Mouse (Mus musculus): ENCODE measurements around the gene Brpf3. TPM values are rescaled to one million over a fixed set of nuclear protein-coding genes. Genes with fewer than 3 reads are reported as not detected.

The Brpf3 gene
- total RNA-seq, 1 experiment from 2014 or later, result 6.7 TPM

DNA sequence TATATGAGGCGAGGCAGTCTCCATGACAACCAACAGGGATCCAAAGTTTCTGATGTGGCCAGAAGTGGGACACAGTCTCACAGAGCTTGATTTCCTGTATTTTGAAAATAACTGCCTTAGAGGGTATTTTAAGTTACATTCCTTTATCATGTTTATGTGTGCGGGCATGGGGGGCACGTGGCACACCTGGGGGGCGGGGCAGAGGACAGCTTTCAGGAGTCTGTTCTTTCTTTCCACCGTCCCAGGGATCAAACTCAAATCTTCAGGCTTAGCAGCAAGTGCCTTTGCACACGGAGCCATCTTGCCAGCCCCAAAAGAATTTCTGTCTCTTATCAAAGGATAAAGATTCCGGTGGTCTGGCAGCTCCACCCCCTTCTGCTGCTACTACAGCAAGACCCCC, 63.0 kb downstream of the Brpf3 start:
- no peak for ATAC-seq (replicated peaks; ENCODE audit: insufficient number of reproducible peaks, low FRiP score, low TSS enrichment, poor library complexity, severe bottlenecking)

DNA sequence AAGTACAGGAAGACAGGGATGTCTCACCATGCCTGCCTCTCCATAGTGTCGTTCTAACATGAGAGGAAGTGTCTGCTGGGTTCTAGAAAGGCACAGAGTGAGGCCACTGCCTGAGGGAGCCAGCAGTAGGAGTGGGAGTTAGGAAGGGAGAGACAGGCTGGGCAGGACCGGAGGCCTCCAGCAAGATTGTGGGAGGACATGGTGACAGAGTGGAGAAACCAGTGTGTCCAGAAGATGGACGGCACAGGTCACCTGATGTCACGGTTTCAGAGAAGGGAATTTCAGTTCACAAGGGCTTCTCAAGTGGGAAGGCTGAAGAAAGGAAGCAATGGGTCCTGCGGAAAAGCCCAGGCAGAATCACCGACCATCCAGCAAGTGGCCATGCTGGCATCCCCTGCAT, 63.6 kb downstream of the Brpf3 start:
- no peak for ATAC-seq (replicated peaks; ENCODE audit: insufficient number of reproducible peaks, low FRiP score, low TSS enrichment, poor library complexity, severe bottlenecking)

- ATAC-seq (replicated peaks; ENCODE audit: insufficient number of reproducible peaks, low FRiP score, low TSS enrichment, poor library complexity, severe bottlenecking), result no peak
These were observed 66.0 kb downstream of the Brpf3 start for GRCm38 (mm10) chr17:28866921-28867320.

DNA sequence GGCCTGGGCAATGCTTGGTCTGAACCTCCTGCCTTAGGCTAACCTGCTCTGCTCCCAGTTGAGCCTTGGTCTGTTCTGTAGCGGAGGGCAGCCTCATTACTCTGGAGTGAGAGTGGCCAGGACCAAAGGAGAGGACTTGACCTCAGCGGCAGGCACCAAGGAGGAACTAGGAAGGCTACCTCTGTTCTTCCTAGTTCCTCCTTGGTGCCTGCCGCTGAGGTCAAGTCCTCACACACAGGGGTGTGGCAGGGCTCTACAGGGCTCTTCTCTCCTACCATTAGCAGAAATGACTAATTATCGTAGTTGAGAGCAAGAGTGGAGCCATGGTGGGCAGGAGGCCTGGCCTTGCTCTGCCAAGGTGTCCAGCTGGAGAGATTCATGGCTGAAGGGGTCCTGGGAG, 66.5 kb downstream of the Brpf3 start:
- ATAC-seq (replicated peaks; ENCODE audit: insufficient number of reproducible peaks, low FRiP score, low TSS enrichment, poor library complexity, severe bottlenecking), result peak; percentile 62; the same call in 1 of the 2 replicates

DNA sequence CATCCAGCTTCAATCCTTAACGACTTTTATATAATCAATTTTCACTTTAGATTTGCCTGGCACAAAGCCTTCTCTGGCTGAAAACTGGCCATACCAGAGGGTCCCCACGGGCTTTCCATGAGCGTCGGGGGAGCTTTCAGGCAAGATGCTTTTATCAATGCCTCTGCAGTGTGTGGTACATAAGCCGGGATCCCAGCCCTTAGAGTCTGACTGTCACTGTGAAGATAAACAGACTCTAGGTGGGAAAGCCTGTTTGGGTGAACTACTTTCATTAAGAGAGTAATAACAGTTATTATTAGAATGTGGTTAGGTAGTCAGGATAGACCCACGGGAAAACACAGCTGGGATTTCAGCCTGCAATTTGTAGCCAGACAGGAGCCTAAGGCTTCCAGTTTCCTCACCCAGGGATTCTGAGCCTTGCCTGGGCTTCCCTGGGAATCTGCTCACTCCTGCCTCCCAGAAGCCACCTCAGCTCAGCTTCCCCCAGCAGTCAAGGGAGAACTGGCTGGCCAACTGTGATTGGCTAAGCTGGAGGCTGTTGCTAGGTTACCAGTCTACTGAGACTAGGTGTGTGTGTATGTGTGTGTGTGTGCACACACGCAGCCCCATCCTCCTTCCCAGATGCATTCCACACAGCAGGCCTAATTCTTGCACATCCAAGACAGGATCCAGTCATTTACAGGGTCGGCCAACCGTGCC, 68.7 kb downstream of the Brpf3 start:
- no peak for ATAC-seq (replicated peaks; ENCODE audit: insufficient number of reproducible peaks, low FRiP score, low TSS enrichment, poor library complexity, severe bottlenecking)

GRCm38 (mm10) chr17:28870435-28870834, 69.5 kb downstream of the Brpf3 start:
- ATAC-seq (replicated peaks; ENCODE audit: insufficient number of reproducible peaks, low FRiP score, low TSS enrichment, poor library complexity, severe bottlenecking), result no peak

DNA sequence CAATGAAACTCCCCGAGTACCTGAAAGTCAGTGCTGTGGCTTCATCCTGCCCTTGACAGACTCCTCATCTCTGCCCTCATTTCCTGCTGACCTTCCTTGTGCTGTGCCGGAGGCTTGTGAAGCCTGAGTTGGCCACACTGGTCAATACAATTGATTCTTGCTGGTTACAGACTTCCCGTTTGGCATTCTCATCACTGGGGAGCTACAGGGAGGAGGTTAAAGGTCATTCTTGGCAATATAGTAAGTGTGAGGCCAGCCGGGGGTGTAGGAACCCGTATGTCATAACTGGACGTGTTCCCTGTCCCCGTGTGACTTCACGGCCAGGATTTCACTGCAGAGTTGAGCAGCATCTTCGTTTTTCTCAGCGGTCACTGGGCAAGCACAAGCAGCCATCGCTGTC, 70.9 kb downstream of the Brpf3 start:
- no peak for ATAC-seq (replicated peaks; ENCODE audit: insufficient number of reproducible peaks, low FRiP score, low TSS enrichment, poor library complexity, severe bottlenecking)

DNA sequence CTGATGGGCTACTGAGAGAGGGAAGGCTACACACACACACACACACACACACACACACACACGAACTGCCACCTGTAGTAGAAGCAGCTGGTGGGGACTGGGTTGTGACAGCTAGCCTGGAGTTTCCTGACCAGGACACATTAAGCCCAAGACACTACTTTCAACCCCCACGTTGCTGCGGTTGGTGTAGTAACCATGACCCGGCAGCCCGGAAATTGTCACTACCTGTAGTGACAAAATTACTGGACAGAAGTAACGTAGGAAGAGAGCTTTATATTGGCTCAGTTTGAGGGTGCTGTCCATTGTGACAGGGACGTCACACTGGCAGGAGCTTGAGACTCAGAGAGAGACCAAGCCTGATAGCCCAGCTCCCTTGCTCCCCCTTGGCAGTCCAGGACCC, 71.4 kb downstream of the Brpf3 start:
- ATAC-seq (replicated peaks; ENCODE audit: insufficient number of reproducible peaks, low FRiP score, low TSS enrichment, poor library complexity, severe bottlenecking), result no peak

GRCm38 (mm10) chr17:28874216-28874615, 73.3 kb downstream of the Brpf3 start:
- no peak for ATAC-seq (replicated peaks; ENCODE audit: insufficient number of reproducible peaks, low FRiP score, low TSS enrichment, poor library complexity, severe bottlenecking)

DNA sequence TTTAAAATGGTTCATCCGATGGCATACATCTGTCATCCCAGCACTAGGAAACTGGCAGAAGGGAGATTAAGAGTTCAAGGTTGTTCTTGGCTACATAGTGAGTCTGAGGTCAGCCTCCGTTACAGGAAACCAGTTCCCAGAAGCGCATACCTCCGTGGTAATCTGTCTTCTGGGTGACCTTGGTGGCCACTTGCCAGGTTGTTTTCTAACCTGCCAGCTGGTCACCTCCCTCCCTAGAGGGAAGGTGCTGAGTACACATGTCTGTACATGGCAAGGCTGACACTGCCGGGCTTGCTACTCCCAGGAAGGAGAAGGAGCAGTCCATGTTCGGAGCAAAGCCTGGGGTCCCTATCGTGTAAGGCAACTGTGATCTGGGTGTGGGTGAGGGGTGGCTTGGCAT, 73.9 kb downstream of the Brpf3 start:
- no peak for ATAC-seq (replicated peaks; ENCODE audit: insufficient number of reproducible peaks, low FRiP score, low TSS enrichment, poor library complexity, severe bottlenecking)

DNA sequence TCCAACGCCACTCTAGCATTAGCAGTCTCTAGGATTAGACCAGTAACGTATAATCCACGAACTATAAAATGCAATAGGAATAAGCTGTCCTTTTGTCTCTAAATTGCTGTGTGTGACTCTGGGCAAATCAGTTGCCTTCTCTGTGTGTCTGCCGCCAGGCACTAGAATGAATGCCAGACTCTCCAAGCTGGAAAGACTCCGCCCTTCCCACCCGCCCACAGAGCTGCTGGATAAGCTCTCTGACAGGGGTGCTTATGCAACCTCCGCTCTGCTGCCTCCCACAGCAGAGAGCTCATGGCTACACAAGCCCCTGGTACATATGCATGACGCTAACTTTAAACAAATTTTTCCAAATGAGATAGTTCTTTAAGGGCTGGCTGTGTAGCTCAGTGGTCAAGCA, 74.4 kb downstream of the Brpf3 start:
- ATAC-seq (replicated peaks; ENCODE audit: insufficient number of reproducible peaks, low FRiP score, low TSS enrichment, poor library complexity, severe bottlenecking), result no peak

DNA sequence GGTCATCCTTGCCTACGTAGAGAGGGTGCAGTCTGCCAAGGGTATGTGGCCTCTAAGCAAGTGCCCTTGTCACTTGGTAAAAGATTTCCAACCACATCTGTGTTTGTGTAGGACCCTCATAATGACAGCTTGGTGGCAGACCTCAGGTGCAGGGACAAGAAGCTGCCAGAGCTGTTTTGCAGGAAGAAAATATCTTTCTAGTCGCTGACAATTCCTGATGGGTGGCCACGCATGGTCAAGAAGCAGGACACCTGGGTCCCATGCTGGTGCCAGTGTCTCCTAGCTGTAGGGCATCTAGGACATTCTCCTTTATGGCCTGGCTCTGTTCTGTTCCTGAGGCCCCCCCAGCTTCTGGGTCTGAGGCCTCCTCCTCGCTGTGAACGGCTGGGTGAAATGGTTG, 75.4 kb downstream of the Brpf3 start:
- no peak for ATAC-seq (replicated peaks; ENCODE audit: insufficient number of reproducible peaks, low FRiP score, low TSS enrichment, poor library complexity, severe bottlenecking)

- no peak for ATAC-seq (replicated peaks; ENCODE audit: insufficient number of reproducible peaks, low FRiP score, low TSS enrichment, poor library complexity, severe bottlenecking)
These were observed 75.9 kb downstream of the Brpf3 start for GRCm38 (mm10) chr17:28876821-28877220.

GRCm38 (mm10) chr17:28879931-28880391, 79.1 kb downstream of the Brpf3 start:
- ATAC-seq (replicated peaks; ENCODE audit: insufficient number of reproducible peaks, low FRiP score, low TSS enrichment, poor library complexity, severe bottlenecking), result peak; percentile 48

DNA sequence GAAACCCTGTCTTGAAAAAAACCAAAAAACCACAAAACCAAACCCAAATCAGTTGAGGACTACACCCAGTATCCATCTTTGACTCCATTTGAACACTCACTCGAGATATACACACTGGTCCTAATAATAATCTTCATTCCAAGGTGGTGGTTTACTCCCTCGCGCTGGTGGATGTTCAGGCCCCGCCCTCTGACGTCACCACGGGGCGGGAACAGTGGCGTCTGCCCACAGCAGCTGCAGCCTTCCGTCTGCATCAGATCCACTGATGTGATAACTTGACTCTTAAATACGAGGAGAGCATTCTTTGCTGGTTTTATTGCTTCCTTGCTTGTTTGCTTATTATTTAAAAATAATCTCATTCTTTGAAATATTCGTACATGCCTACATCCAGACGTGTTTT, 81.4 kb downstream of the Brpf3 start:
- peak; percentile 57; the same call in 1 of the 2 replicates for ATAC-seq (replicated peaks; ENCODE audit: insufficient number of reproducible peaks, low FRiP score, low TSS enrichment, poor library complexity, severe bottlenecking)

DNA sequence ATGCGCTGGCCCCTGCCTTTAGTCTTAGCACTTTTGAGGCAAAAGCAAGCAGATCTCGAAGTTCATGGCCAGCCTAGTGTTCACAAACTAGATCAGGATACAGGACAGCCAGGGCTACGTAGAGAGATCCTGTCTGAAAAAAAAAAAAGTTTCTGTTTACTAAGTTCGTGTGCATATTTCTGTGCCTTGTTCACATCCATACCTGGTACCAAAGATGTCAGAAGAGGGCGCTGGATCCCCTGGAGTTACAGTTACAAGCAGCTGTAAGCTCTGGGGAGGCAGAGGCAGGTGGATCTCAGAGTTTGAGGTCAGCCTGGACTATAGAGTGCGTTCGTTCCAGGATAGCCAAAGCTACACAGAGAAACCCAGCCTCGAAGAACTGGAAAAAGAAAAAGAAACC, 81.9 kb downstream of the Brpf3 start:
- ATAC-seq (replicated peaks; ENCODE audit: insufficient number of reproducible peaks, low FRiP score, low TSS enrichment, poor library complexity, severe bottlenecking), result no peak

DNA sequence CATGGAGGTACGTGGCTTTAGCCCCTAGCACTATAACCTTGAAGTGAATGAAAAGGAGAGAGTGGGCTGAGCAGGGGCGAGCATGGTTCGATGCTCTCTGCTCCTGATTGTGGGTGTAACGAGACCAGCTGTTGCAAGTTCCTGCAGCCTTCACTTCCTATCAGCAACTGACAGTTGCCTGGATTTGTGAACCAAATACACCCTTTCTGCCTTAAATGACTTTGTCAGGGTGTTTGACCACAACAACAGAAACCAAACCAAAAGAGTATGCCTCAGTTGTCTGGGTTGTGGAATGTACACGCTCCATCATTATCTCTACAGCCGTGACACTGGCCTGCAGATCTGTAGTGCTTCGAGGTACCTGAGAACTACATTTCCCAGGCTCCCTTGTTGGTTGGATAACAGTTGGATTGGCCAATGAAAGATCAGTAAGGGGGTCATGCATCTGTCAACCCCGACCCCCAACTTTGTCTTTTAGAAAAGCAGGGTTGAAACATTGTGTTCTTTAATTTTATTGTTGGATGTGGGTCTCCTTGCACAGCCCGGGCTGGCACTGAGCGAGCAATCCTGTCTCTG, 83.1 kb downstream of the Brpf3 start:
- no peak for ATAC-seq (replicated peaks; ENCODE audit: insufficient number of reproducible peaks, low FRiP score, low TSS enrichment, poor library complexity, severe bottlenecking)

- no peak for ATAC-seq (replicated peaks; ENCODE audit: insufficient number of reproducible peaks, low FRiP score, low TSS enrichment, poor library complexity, severe bottlenecking)
These were observed 84.3 kb downstream of the Brpf3 start for GRCm38 (mm10) chr17:28885231-28885630.

DNA sequence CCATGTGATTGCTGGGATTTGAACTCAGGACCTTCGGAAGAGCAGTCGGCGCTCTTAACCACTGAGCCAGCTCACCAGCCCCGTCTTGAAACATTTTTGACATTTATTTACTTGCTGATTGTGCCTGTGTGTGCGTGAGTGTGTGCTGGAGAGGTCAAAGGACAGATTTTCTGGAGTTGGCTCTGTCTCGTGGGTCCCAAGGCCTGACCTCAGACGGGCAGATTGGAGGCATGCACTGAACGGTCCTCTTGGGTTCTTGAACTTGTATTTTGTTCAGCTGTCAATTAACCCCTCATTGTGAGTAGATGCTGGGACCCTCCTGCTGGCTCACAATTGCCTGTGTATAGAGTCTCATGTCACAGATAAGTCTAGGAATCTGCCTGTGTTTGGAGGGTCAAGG, 85.4 kb downstream of the Brpf3 start:
- no peak for ATAC-seq (replicated peaks; ENCODE audit: insufficient number of reproducible peaks, low FRiP score, low TSS enrichment, poor library complexity, severe bottlenecking)

Measured in monocyte, adult 5-6 weeks (primary cell).